ENCODE assay signal across 21 mouse cellular contexts in genomic region chr1:71231211-71231610, GRCm38 (mm10).
A peak's percentile ranks its signal among the peaks of the same experiment; 100 is the strongest.
DNase-seq lines count a peak whose midpoint lies in the region; ATAC-seq and TF ChIP-seq lines count a peak whose summit lies in the region.
"Had no signal": no experiment of that assay in that cellular context is flagged by ENCODE, and none has a peak within 500 bp of the region (broad histone marks: within the 10 kb centered on the region; RNA-seq: fewer than 3 reads in every experiment).

No protein-coding gene starts in this region.

- ATAC-seq in intestine, postnatal 0 days, result 0 out of 2 replicates have a peak, but pooled peaks have one; percentile 41
- ATAC-seq in intestine, embryonic 16.5 days, result no peak
- peak; percentile 52 for ATAC-seq in liver, embryonic 12.5 days
- peak; percentile 87 for ATAC-seq in liver, postnatal 0 days
- ATAC-seq: forebrain, embryonic 14.5 days had no signal

- H3K27ac ChIP-seq in intestine, postnatal 0 days (ENCODE audit: low read depth, low read length), result no peak overlapping the region
- H3K27ac ChIP-seq in intestine, embryonic 16.5 days (ENCODE audit: low read length), result no peak overlapping the region
- H3K27ac ChIP-seq in liver, embryonic 12.5 days, result no peak overlapping the region
- H3K27ac ChIP-seq in liver, postnatal 0 days (ENCODE audit: low read depth), result no peak overlapping the region
- H3K27ac ChIP-seq: embryonic facial prominence, embryonic 15.5 days; forebrain, embryonic 10.5 days; heart, embryonic 10.5 days; heart, embryonic 15.5 days had no signal

- H3K9me3 ChIP-seq in intestine, postnatal 0 days (ENCODE audit: control insufficient read depth), result no peaks in the 10 kb centered on the region
- no peaks in the 10 kb centered on the region for H3K9me3 ChIP-seq in intestine, embryonic 16.5 days (ENCODE audit: control insufficient read depth, low read length)
- no peaks in the 10 kb centered on the region for H3K9me3 ChIP-seq in liver, embryonic 12.5 days (replicated peaks)
- H3K9me3 ChIP-seq in liver, postnatal 0 days (ENCODE audit: low read length), result no peaks in the 10 kb centered on the region
- H3K9me3 ChIP-seq: embryonic facial prominence, embryonic 15.5 days; forebrain, embryonic 10.5 days; heart, embryonic 10.5 days; heart, embryonic 15.5 days had no signal

- H3K4me2 ChIP-seq in intestine, postnatal 0 days (replicated peaks; ENCODE audit: low read depth), result no peak overlapping the region
- no peak overlapping the region for H3K4me2 ChIP-seq in intestine, embryonic 16.5 days (ENCODE audit: low read depth, low read length)
- H3K4me2 ChIP-seq in liver, embryonic 12.5 days, result no peak overlapping the region
- H3K4me2 ChIP-seq in liver, postnatal 0 days (ENCODE audit: low read depth, low read length), result no peak overlapping the region
- H3K4me2 ChIP-seq: embryonic facial prominence, embryonic 15.5 days; heart, embryonic 15.5 days had no signal

- DNase-seq in kidney, adult 9 months, result peak; percentile 67
- no peak for DNase-seq in kidney, postnatal 4 days
- DNase-seq in liver, result no peak
- DNase-seq in liver, postnatal 0 days, result peak; percentile 13
- DNase-seq in frontal cortex, adult 2 months (ENCODE audit: extremely low spot score in 1 of 2, low spot score in 1 of 2), result no peak
- DNase-seq: adrenal gland, adult 2 months; cerebellum, adult 11 months; cerebellum, adult 8-10 months; cerebellum, postnatal 14 days; embryo, embryonic 11 days; gastrocnemius, postnatal 36 days; heart, adult 11 months had no signal

- no peaks in the 10 kb centered on the region for H3K4me1 ChIP-seq in intestine, postnatal 0 days (replicated peaks; ENCODE audit: control insufficient read depth, insufficient read depth, low read length)
- H3K4me1 ChIP-seq in intestine, embryonic 16.5 days (ENCODE audit: control insufficient read depth, insufficient read depth, low read length), result no peaks in the 10 kb centered on the region
- no peaks in the 10 kb centered on the region for H3K4me1 ChIP-seq in liver, embryonic 12.5 days
- H3K4me1 ChIP-seq in liver, postnatal 0 days (ENCODE audit: insufficient read depth), result no peaks in the 10 kb centered on the region
- H3K4me1 ChIP-seq: embryonic facial prominence, embryonic 15.5 days; forebrain, embryonic 10.5 days; heart, embryonic 10.5 days; heart, embryonic 15.5 days had no signal

- TF ChIP-seq CTCF in intestine, postnatal 0 days (IDR thresholded peaks at IDR 0.05; ENCODE audit: low read depth), result no peak
- no peak for TF ChIP-seq CTCF in liver, postnatal 0 days (IDR thresholded peaks at IDR 0.05; ENCODE audit: low read depth)

- TF ChIP-seq EP300 in liver, postnatal 0 days (IDR thresholded peaks at IDR 0.05; ENCODE audit: low read depth), result no peak

- H3K36me3 ChIP-seq in intestine, postnatal 0 days (ENCODE audit: control insufficient read depth, insufficient read depth), result no peaks in the 10 kb centered on the region
- no peaks in the 10 kb centered on the region for H3K36me3 ChIP-seq in intestine, embryonic 16.5 days (ENCODE audit: control insufficient read depth, insufficient read depth, low read length)
- H3K36me3 ChIP-seq in liver, embryonic 12.5 days, result no peaks in the 10 kb centered on the region
- H3K36me3 ChIP-seq in liver, postnatal 0 days (replicated peaks; ENCODE audit: insufficient read depth, low read length), result no peaks in the 10 kb centered on the region
- H3K36me3 ChIP-seq: embryonic facial prominence, embryonic 15.5 days; forebrain, embryonic 10.5 days; heart, embryonic 10.5 days; heart, embryonic 15.5 days had no signal

- no peaks in the 10 kb centered on the region for H3K27me3 ChIP-seq in intestine, postnatal 0 days (replicated peaks; ENCODE audit: control insufficient read depth, insufficient read depth, low read length)
- H3K27me3 ChIP-seq in intestine, embryonic 16.5 days (replicated peaks; ENCODE audit: control insufficient read depth, insufficient read depth, low read length), result no peaks in the 10 kb centered on the region
- no peaks in the 10 kb centered on the region for H3K27me3 ChIP-seq in liver, embryonic 12.5 days (replicated peaks)
- no peaks in the 10 kb centered on the region for H3K27me3 ChIP-seq in liver, postnatal 0 days (ENCODE audit: insufficient read depth, low read length)
- H3K27me3 ChIP-seq: embryonic facial prominence, embryonic 15.5 days; heart, embryonic 15.5 days had no signal

- H3K4me3 ChIP-seq in intestine, postnatal 0 days (ENCODE audit: low read depth, low read length), result no peak overlapping the region
- no peak overlapping the region for H3K4me3 ChIP-seq in intestine, embryonic 16.5 days (ENCODE audit: low read length)
- no peak overlapping the region for H3K4me3 ChIP-seq in liver, embryonic 12.5 days
- no peak overlapping the region for H3K4me3 ChIP-seq in liver, postnatal 0 days (ENCODE audit: low read depth, low read length)
- H3K4me3 ChIP-seq: embryonic facial prominence, embryonic 15.5 days; erythroblast, embryonic 14.5 days; forebrain, embryonic 10.5 days; heart, embryonic 10.5 days; heart, embryonic 15.5 days had no signal

- no peak overlapping the region for H3K9ac ChIP-seq in intestine, postnatal 0 days (ENCODE audit: low read depth, low read length)
- no peak overlapping the region for H3K9ac ChIP-seq in intestine, embryonic 16.5 days (ENCODE audit: low read depth, low read length)
- no peak overlapping the region for H3K9ac ChIP-seq in liver, embryonic 12.5 days
- H3K9ac ChIP-seq in liver, postnatal 0 days (replicated peaks), result no peak overlapping the region
- H3K9ac ChIP-seq: embryonic facial prominence, embryonic 15.5 days; heart, embryonic 15.5 days had no signal

- 71% methylated on average over 2 of the region's 2 CpGs for WGBS in intestine, postnatal 0 days
- WGBS in intestine, embryonic 16.5 days, result 69% methylated on average over 2 of the region's 2 CpGs
- 32% methylated on average over 2 of the region's 2 CpGs for WGBS in liver, embryonic 12.5 days (ENCODE audit: insufficient replicate concordance)
- 36% methylated on average over 2 of the region's 2 CpGs for WGBS in liver, postnatal 0 days (ENCODE audit: insufficient replicate concordance)

Comparison
In these comparisons a context has a peak if more than half of its experiments do, and no peak if none do; other contexts are left out.
1. DNase-seq: peak in kidney, adult 9 months (single experiment) and liver, postnatal 0 days (single experiment); none in kidney, postnatal 4 days (0 of 2), liver (single experiment) and frontal cortex, adult 2 months (0 of 2).